Mouse (Mus musculus) lung, embryonic 14.5 days (tissue): ENCODE measurements around the gene Btbd35f20. TPM values are rescaled to one million over a fixed set of nuclear protein-coding genes. Genes with fewer than 3 reads are reported as not detected.
"Not testable (repeated sequence)": the region's sequence is repeated elsewhere in the genome, so short reads cannot be mapped to it uniquely, and the experiment has no call there.

ENCODE experiments used
- ATAC-seq: fragments of 200-750 bp; cut with Nextera tagmentation; 2 replicates; pipeline ENCODE4 v1.8.0; 2017; ENCODE audit warnings: mild to moderate bottlenecking, moderate TSS enrichment, moderate library complexity; ENCODE audit not compliant: insufficient read depth
- DNase-seq: peaks from one replicate; pipeline ENCODE4 v3.0.0-alpha.2; 2015
- H3K27ac ChIP-seq: fragments of 300-500 bp; sonication (generic); 2 replicates; pipeline ENCODE4 v1.5.1; 2014; ENCODE audit warnings: low read depth, mild to moderate bottlenecking, moderate library complexity
- H3K27me3 ChIP-seq: fragments of 300-500 bp; sonication (generic); 2 replicates; pipeline ENCODE4 v1.6.1; 2014; ENCODE audit warnings: low read length, control low read depth; ENCODE audit not compliant: insufficient read depth
- H3K36me3 ChIP-seq: fragments of 300-500 bp; sonication (generic); 2 replicates; pipeline ENCODE4 v1.6.1; 2014; ENCODE audit warnings: control low read depth; ENCODE audit not compliant: insufficient read depth
- H3K4me1 ChIP-seq: fragments of 300-500 bp; sonication (generic); 2 replicates; pipeline ENCODE4 v1.6.1; 2014; ENCODE audit warnings: antibody characterized with exemption, control low read depth; ENCODE audit not compliant: insufficient read depth
- H3K4me2 ChIP-seq: fragments of 300-500 bp; sonication (generic); 2 replicates; pipeline ENCODE4 v1.6.1; 2014; ENCODE audit warnings: mild to moderate bottlenecking
- H3K4me3 ChIP-seq: fragments of 300-500 bp; sonication (generic); 2 replicates; pipeline ENCODE4 v1.5.1; 2014; ENCODE audit warnings: low read depth, low read length
- H3K9ac ChIP-seq: fragments of 300-500 bp; sonication (generic); 2 replicates; pipeline ENCODE4 v1.6.1; 2014
- H3K9me3 ChIP-seq: fragments of 300-500 bp; sonication (generic); 2 replicates; pipeline ENCODE4 v1.6.1; 2016; ENCODE audit warnings: low read depth, low read length, control low read depth
- WGBS: fragments of 180-500 bp; shearing (Covaris S2); extraction: QIAGEN DNeasy Blood & Tissue Kit; methylation state at CpG from one replicate; pipeline ENCODE4 v1.1.7; 2014; 5-methylcytosine and 5-hydroxymethylcytosine counted together
- polyA plus RNA-seq: library from polyadenylated mRNA; unstranded; fragments of >200 nt; fragmentation: Nextera tagmentation; extraction: Ambion mirVana; gene quantifications from 2 replicates; pipeline ENCODE4 v1.2.1, GENCODE M21; 2014

Gene Btbd35f20
- polyA plus RNA-seq, result not detected in 2 replicates

GRCm38 (mm10) chrX:4291145-4291544, at the start of gene Btbd35f20:
Gene Btbd35f20, minus strand, starts transcription at chrX:4291245.
- WGBS, result no CpG with 5 or more reads among the region's 4 CpGs
- not testable (repeated sequence) for DNase-seq, H3K9ac ChIP-seq, H3K9me3 ChIP-seq, ATAC-seq, H3K27ac ChIP-seq, H3K36me3 ChIP-seq, H3K4me2 ChIP-seq, H3K4me3 ChIP-seq, H3K4me1 ChIP-seq, H3K27me3 ChIP-seq

Other genes with a start within 250 kb of the Btbd35f20 start
- not detected in 2 replicates for gene Btbd35f28, start 94.7 kb downstream of the Btbd35f20 start, polyA plus RNA-seq
- gene Btbd35f17, start 79.4 kb upstream of the Btbd35f20 start, polyA plus RNA-seq, result not detected in 2 replicates